Mouse (Mus musculus): ENCODE data around the gene Cdk6. TPM values are rescaled to one million over a fixed set of nuclear protein-coding genes. Genes with fewer than 3 reads are reported as not detected.
A peak's percentile ranks its signal among the peaks of the same experiment; 100 is the strongest.

The Cdk6 gene
- polyA plus RNA-seq, 1 experiment from 2014 or later = 10.2 TPM

- ATAC-seq (replicated peaks) = no peak
- no peaks in the 10 kb centered on the region for H3K9me3 ChIP-seq
- no peak overlapping the region for H3K4me2 ChIP-seq
- H3K27me3 ChIP-seq (replicated peaks) = no peaks in the 10 kb centered on the region
- H3K36me3 ChIP-seq (replicated peaks) = no peaks in the 10 kb centered on the region
- no peaks in the 10 kb centered on the region for H3K4me1 ChIP-seq
- no peak overlapping the region for H3K4me3 ChIP-seq
- WGBS = 94% methylated on average over 4 of the region's 4 CpGs
- no peak overlapping the region for H3K9ac ChIP-seq
- H3K27ac ChIP-seq = no peak overlapping the region
These were observed 25.8 kb downstream of the Cdk6 start for GRCm38 (mm10) chr5:3367045-3367444.

DNA sequence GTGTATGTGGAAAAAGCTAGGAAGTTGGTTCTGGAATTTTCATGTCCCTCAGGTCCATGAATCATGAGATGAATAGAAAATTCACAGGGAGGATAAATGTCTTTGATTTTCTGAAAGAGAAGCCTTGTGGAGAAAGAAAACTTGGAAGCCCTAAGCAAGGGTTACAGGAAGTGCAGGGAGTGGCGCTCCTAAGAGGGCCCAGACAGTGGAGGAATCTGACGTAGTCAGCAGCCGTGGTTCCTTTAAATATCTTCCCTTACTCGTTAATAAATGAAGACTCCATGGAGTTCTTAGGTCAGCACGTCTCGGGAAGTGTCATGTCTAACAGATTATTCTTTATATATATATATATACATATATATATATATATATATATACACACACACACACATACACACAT is 28.0 kb downstream of the Cdk6 start:
- no peak overlapping the region for H3K4me3 ChIP-seq
- H3K4me1 ChIP-seq = no peaks in the 10 kb centered on the region
- ATAC-seq (replicated peaks) = no peak
- H3K9ac ChIP-seq = no peak overlapping the region
- no peaks in the 10 kb centered on the region for H3K9me3 ChIP-seq
- no peak overlapping the region for H3K4me2 ChIP-seq
- H3K27me3 ChIP-seq (replicated peaks) = no peaks in the 10 kb centered on the region
- no peak overlapping the region for H3K27ac ChIP-seq
- H3K36me3 ChIP-seq (replicated peaks) = no peaks in the 10 kb centered on the region
- WGBS = 76% methylated on average over 6 of the region's 6 CpGs

DNA sequence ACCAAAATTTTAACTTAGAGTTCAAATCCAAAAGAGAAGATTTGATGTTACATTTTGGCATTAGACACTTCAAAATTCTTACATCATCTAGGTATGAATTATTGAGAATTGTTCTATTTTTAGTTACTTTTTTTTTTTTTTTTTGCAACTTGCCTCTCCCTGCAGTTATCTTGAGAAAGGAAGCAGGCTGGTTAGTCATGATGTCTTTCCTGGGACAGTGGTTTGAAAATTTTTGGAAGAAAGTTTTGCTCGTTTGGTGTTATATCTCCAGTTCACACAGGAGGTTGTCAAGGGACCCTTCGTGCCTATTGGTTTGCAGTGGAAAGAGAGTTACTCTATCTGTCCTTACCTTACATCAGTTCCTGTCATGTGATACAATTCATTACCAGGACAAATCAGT is 29.9 kb downstream of the Cdk6 start:
- Histone ChIP-seq H3K9me3 (no peaks in the 10 kb centered on the region), H3K27ac (no peak overlapping the region), H3K36me3 (replicated peaks) (no peaks in the 10 kb centered on the region), H3K27me3 (replicated peaks) (no peaks in the 10 kb centered on the region), H3K9ac (no peak overlapping the region), H3K4me2 (no peak overlapping the region), H3K4me1 (no peaks in the 10 kb centered on the region), H3K4me3 (no peak overlapping the region)
- 88% methylated on average over 2 of the region's 2 CpGs for WGBS
- ATAC-seq (replicated peaks) = no peak

- no peaks in the 10 kb centered on the region for H3K9me3 ChIP-seq
- no peak for ATAC-seq (replicated peaks)
- WGBS = 95% methylated on average over 10 of the region's 10 CpGs
These were observed 31.9 kb downstream of the Cdk6 start for GRCm38 (mm10) chr5:3373170-3373569.

GRCm38 (mm10) chr5:3374763-3375162 is 33.5 kb downstream of the Cdk6 start:
- no peak overlapping the region for H3K27ac ChIP-seq
- no peaks in the 10 kb centered on the region for H3K27me3 ChIP-seq (replicated peaks)
- ATAC-seq (replicated peaks) = no peak
- WGBS = 93% methylated on average over 10 of the region's 10 CpGs
- no peaks in the 10 kb centered on the region for H3K4me1 ChIP-seq
- no peak overlapping the region for H3K4me3 ChIP-seq
- H3K36me3 ChIP-seq (replicated peaks) = no peaks in the 10 kb centered on the region
- no peak overlapping the region for H3K4me2 ChIP-seq
- H3K9me3 ChIP-seq = no peaks in the 10 kb centered on the region
- no peak overlapping the region for H3K9ac ChIP-seq

More at GRCm38 (mm10) chr5:3373170-3373569, 31.9 kb downstream of the Cdk6 start:
- no peaks in the 10 kb centered on the region for H3K27me3 ChIP-seq (replicated peaks)
- no peak overlapping the region for H3K27ac ChIP-seq
- no peak overlapping the region for H3K4me2 ChIP-seq
- H3K4me1 ChIP-seq = no peaks in the 10 kb centered on the region
- no peak overlapping the region for H3K4me3 ChIP-seq
- H3K36me3 ChIP-seq (replicated peaks) = no peaks in the 10 kb centered on the region
- no peak overlapping the region for H3K9ac ChIP-seq

GRCm38 (mm10) chr5:3376167-3376566 is 34.9 kb downstream of the Cdk6 start:
- Histone ChIP-seq H3K4me2 (no peak overlapping the region), H3K4me3 (no peak overlapping the region), H3K9ac (no peak overlapping the region), H3K27me3 (replicated peaks) (no peaks in the 10 kb centered on the region), H3K4me1 (no peaks in the 10 kb centered on the region), H3K9me3 (no peaks in the 10 kb centered on the region), H3K36me3 (replicated peaks) (no peaks in the 10 kb centered on the region), H3K27ac (no peak overlapping the region)
- no peak for ATAC-seq (replicated peaks)
- WGBS = 87% methylated on average over 2 of the region's 2 CpGs

GRCm38 (mm10) chr5:3379252-3379651 is 38.0 kb downstream of the Cdk6 start:
- H3K4me3 ChIP-seq = no peak overlapping the region
- H3K27me3 ChIP-seq (replicated peaks) = no peaks in the 10 kb centered on the region
- H3K4me1 ChIP-seq = no peaks in the 10 kb centered on the region
- H3K36me3 ChIP-seq (replicated peaks) = no peaks in the 10 kb centered on the region
- no peak overlapping the region for H3K27ac ChIP-seq
- ATAC-seq (replicated peaks) = no peak
- H3K9me3 ChIP-seq = no peaks in the 10 kb centered on the region
- H3K9ac ChIP-seq = no peak overlapping the region
- 73% methylated on average over 4 of the region's 4 CpGs for WGBS
- H3K4me2 ChIP-seq = no peak overlapping the region

- no peaks in the 10 kb centered on the region for H3K36me3 ChIP-seq (replicated peaks)
- no peaks in the 10 kb centered on the region for H3K4me1 ChIP-seq
- H3K27me3 ChIP-seq (replicated peaks) = no peaks in the 10 kb centered on the region
- ATAC-seq (replicated peaks) = no peak
- WGBS = 89% methylated on average over 9 of the region's 9 CpGs
- no peak overlapping the region for H3K9ac ChIP-seq
- no peaks in the 10 kb centered on the region for H3K9me3 ChIP-seq
- no peak overlapping the region for H3K4me2 ChIP-seq
- H3K4me3 ChIP-seq = no peak overlapping the region
- H3K27ac ChIP-seq = no peak overlapping the region
These were observed 39.5 kb downstream of the Cdk6 start for GRCm38 (mm10) chr5:3380692-3381233.

DNA sequence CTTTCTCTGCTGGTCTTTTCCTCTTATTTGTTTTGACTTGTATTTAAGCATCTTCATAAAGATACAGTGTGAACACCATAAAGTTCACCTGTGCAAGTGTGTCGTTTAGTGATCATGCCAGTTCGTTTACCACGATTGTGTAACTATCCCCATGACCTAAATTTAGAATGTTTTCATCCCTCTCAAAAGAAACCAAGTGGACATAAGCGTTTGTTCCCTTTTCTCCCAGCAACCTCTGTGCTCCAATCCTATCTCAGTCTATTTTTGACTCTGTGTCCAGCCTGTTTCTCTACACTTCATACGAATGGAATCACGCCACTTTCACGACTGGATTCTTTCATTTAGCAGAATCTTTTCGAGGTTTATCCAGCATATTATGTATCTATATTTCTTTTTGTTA is 40.5 kb downstream of the Cdk6 start:
- Histone ChIP-seq H3K27me3 (replicated peaks) (no peaks in the 10 kb centered on the region), H3K9ac (no peak overlapping the region), H3K9me3 (no peaks in the 10 kb centered on the region), H3K4me1 (no peaks in the 10 kb centered on the region), H3K36me3 (replicated peaks) (no peaks in the 10 kb centered on the region), H3K4me2 (no peak overlapping the region), H3K4me3 (no peak overlapping the region), H3K27ac (no peak overlapping the region)
- no peak for ATAC-seq (replicated peaks)
- 91% methylated on average over 8 of the region's 8 CpGs for WGBS

DNA sequence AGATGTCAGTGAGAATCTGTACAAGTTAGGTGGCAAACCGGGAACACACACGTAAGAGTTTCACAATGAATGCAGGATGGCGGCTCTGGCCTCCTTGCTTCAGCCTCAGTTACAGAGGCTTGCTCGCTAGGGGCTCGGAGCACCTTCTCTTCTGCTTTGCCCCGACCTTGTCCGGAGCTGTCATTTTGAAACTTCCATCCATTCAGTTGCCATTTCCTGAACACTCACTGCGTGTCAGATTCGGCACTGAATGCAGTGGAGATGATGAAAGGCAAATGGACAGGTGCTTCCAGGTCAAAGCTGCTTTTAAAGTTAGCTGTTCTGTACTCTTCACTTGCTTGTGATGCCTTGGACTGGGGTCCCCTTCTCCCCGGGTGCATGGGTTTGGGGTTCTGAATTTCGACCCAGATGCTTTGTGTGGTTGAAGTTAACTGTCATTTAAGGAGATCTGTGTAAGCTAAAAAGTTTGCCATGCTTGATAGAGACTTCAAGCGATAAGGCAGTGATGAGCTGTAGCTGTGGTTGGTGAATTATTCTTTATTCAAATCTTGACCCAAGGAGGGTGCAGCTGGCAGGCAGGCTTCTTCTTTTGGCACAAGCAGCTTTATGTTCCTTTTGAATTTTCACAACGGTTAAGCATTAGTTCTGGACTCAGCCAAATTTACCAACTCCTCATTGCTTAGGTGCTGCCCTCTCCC is 41.2 kb downstream of the Cdk6 start:
- 78% methylated on average over 13 of the region's 13 CpGs for WGBS

DNA sequence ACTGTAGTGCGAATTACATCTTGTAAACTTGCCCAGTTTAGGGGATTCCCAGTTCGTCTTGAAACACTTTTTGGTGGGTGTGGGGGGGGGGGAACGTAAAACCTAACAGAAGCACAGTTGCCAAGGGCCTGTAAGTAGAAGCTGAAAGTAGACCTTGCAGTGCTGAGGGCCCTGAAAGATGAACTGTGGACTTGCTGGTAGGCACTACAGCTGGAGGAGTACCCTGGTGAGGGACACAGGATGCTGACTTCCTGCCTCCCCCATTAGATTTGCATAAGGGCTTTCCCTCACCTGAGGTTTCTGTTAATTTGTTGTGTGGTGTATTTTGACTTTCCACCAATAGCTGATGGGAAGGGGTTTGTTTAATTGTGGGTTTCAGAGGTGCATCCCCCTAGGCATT is 42.3 kb downstream of the Cdk6 start:
- Histone ChIP-seq H3K4me3 (no peak overlapping the region), H3K27me3 (replicated peaks) (no peaks in the 10 kb centered on the region), H3K4me2 (no peak overlapping the region), H3K36me3 (replicated peaks) (no peaks in the 10 kb centered on the region), H3K27ac (no peak overlapping the region), H3K9me3 (no peaks in the 10 kb centered on the region), H3K4me1 (no peaks in the 10 kb centered on the region), H3K9ac (no peak overlapping the region)
- ATAC-seq (replicated peaks) = no peak
- WGBS = 88% methylated on average over 3 of the region's 3 CpGs

More for the DNA sequence above, 41.2 kb downstream of the Cdk6 start:
- Histone ChIP-seq H3K36me3 (replicated peaks) (no peaks in the 10 kb centered on the region), H3K4me1 (no peaks in the 10 kb centered on the region), H3K27me3 (replicated peaks) (no peaks in the 10 kb centered on the region), H3K9me3 (no peaks in the 10 kb centered on the region), H3K4me3 (no peak overlapping the region), H3K9ac (no peak overlapping the region), H3K27ac (no peak overlapping the region), H3K4me2 (no peak overlapping the region)
- no peak for ATAC-seq (replicated peaks)

- H3K36me3 ChIP-seq (replicated peaks) = no peaks in the 10 kb centered on the region
- 74% methylated on average over 1 of the region's 1 CpGs for WGBS
- ATAC-seq (replicated peaks) = 0 out of 2 replicates have a peak, but pooled peaks have one; percentile 14
These were observed 43.8 kb downstream of the Cdk6 start for GRCm38 (mm10) chr5:3385078-3385477.

More at GRCm38 (mm10) chr5:3385078-3385477, 43.8 kb downstream of the Cdk6 start:
- Histone ChIP-seq H3K4me2 (no peak overlapping the region), H3K9me3 (no peaks in the 10 kb centered on the region), H3K4me3 (no peak overlapping the region), H3K4me1 (no peaks in the 10 kb centered on the region), H3K9ac (no peak overlapping the region), H3K27ac (no peak overlapping the region), H3K27me3 (replicated peaks) (no peaks in the 10 kb centered on the region)

Measured in midbrain, embryonic 15.5 days (tissue).